Mouse (Mus musculus): ENCODE data around the gene Bbs9. TPM values are rescaled to one million over a fixed set of nuclear protein-coding genes. Genes with fewer than 3 reads are reported as not detected.

The Bbs9 gene
- polyA plus RNA-seq, 1 experiment from 2014 or later, result 15.0 TPM

DNA sequence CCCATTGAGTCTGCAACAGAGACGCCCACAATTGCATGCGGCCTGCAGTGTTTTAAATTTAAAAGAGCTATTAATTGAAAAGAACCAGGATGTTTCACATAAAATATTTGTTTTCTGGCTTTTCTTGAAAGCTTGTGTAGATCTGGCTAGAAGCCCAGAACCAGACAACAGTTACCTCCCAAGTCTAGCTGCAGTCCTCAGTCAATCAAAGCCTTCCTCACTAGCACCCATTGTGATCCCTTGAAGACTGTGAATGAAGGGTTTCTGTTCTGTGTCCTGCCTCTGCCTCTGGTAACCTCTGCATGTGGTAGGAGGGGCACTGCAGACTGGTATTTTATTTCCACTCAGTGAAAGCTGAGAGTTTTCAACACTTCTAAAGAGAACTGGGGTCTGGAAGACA lies 27.5 kb downstream of the Bbs9 start:
- no peaks in the 10 kb centered on the region for H3K9me3 ChIP-seq (replicated peaks)
- 0 out of 2 replicates have a peak, but pooled peaks cover 2% of the 10 kb centered on the region for H3K4me1 ChIP-seq
- H3K27me3 ChIP-seq, result no peaks in the 10 kb centered on the region
- no peak overlapping the region for H3K4me3 ChIP-seq (replicated peaks)
- H3K9ac ChIP-seq, result no peak overlapping the region
- ATAC-seq (ENCODE audit: insufficient number of reproducible peaks, low FRiP score, low TSS enrichment, low read depth), result no peak
- H3K27ac ChIP-seq (replicated peaks), result no peak overlapping the region
- H3K4me2 ChIP-seq (replicated peaks), result no peak overlapping the region
- WGBS, result 50% methylated on average over 2 of the region's 2 CpGs
- H3K36me3 ChIP-seq, result no peaks in the 10 kb centered on the region

DNA sequence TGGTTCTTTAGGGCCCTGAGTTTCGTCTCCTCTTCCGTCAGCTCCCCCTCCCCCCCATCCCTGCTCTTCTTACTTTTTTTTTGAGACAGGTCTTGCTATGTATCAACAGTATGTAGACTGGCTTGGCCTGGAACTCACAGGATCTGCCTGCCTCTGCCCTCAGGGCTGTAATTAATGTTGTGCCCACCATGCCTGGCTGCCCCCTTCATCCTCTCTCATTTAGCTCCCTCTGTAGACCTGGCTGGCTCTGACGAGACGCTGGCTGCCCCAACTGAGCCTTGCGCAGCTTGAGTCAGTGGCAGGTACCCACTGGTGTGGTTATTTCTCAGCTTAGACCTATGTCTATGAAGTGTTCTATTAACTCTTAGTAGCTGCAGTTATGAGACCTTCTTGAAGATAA lies 28.1 kb downstream of the Bbs9 start:
- Histone ChIP-seq H3K9me3 (replicated peaks) (no peaks in the 10 kb centered on the region), H3K27ac (replicated peaks) (no peak overlapping the region)

GRCm38 (mm10) chr9:22505574-22505973 lies 30.1 kb downstream of the Bbs9 start:
- H3K4me2 ChIP-seq (replicated peaks), result no peak overlapping the region
- 0 out of 2 replicates have a peak, but pooled peaks cover 2% of the 10 kb centered on the region for H3K4me1 ChIP-seq
- H3K36me3 ChIP-seq, result no peaks in the 10 kb centered on the region
- H3K27ac ChIP-seq (replicated peaks), result no peak overlapping the region
- no peak for ATAC-seq (ENCODE audit: insufficient number of reproducible peaks, low FRiP score, low TSS enrichment, low read depth)
- H3K4me3 ChIP-seq (replicated peaks), result no peak overlapping the region
- H3K27me3 ChIP-seq, result no peaks in the 10 kb centered on the region
- 55% methylated on average over 2 of the region's 2 CpGs for WGBS
- H3K9ac ChIP-seq, result no peak overlapping the region
- H3K9me3 ChIP-seq (replicated peaks), result no peaks in the 10 kb centered on the region

More for the DNA sequence above, 28.1 kb downstream of the Bbs9 start:
- no peak overlapping the region for H3K4me2 ChIP-seq (replicated peaks)
- H3K4me1 ChIP-seq, result 0 out of 2 replicates have a peak, but pooled peaks cover 2% of the 10 kb centered on the region
- no peak overlapping the region for H3K9ac ChIP-seq
- H3K27me3 ChIP-seq, result no peaks in the 10 kb centered on the region
- no peak overlapping the region for H3K4me3 ChIP-seq (replicated peaks)
- no peaks in the 10 kb centered on the region for H3K36me3 ChIP-seq
- ATAC-seq (ENCODE audit: insufficient number of reproducible peaks, low FRiP score, low TSS enrichment, low read depth), result no peak
- WGBS, result 63% methylated on average over 5 of the region's 5 CpGs

GRCm38 (mm10) chr9:22515076-22515475 lies 39.6 kb downstream of the Bbs9 start:
- Histone ChIP-seq H3K27ac (replicated peaks) (no peak overlapping the region), H3K36me3 (no peaks in the 10 kb centered on the region), H3K27me3 (no peaks in the 10 kb centered on the region), H3K4me3 (replicated peaks) (no peak overlapping the region), H3K4me1 (no peaks in the 10 kb centered on the region), H3K4me2 (replicated peaks) (no peak overlapping the region), H3K9me3 (replicated peaks) (no peaks in the 10 kb centered on the region), H3K9ac (no peak overlapping the region)
- no peak for ATAC-seq (ENCODE audit: insufficient number of reproducible peaks, low FRiP score, low TSS enrichment, low read depth)
- WGBS, result 79% methylated on average over 4 of the region's 4 CpGs

- no peak overlapping the region for H3K4me3 ChIP-seq (replicated peaks)
- H3K4me2 ChIP-seq (replicated peaks), result no peak overlapping the region
- no peaks in the 10 kb centered on the region for H3K9me3 ChIP-seq (replicated peaks)
- 86% methylated on average over 3 of the region's 3 CpGs for WGBS
- ATAC-seq (ENCODE audit: insufficient number of reproducible peaks, low FRiP score, low TSS enrichment, low read depth), result no peak; the same call in 1 of the 2 replicates
- H3K36me3 ChIP-seq, result no peaks in the 10 kb centered on the region
- no peaks in the 10 kb centered on the region for H3K4me1 ChIP-seq
- no peak overlapping the region for H3K9ac ChIP-seq
- no peak overlapping the region for H3K27ac ChIP-seq (replicated peaks)
- no peaks in the 10 kb centered on the region for H3K27me3 ChIP-seq
These were observed 43.0 kb downstream of the Bbs9 start for GRCm38 (mm10) chr9:22518394-22519041.

DNA sequence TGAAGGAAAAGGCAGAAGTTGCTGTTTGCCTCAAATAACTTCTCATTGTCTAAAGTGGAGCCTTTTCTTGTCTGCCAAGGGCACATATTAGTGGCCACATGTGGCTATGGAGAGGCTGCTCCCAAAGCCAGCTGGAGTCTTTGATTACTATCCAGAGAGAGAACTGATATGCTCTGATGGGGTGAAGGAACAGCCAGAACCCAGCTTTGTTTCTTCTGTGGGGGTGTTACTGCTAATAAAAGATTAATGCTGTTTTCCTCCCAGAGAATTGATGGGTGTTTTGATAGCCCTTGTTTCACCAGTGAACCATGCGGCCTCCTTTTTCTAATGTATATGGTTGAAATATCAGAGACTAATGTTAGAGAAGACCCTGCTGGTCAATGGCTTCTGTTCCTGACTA lies 47.9 kb downstream of the Bbs9 start:
- ATAC-seq (ENCODE audit: insufficient number of reproducible peaks, low FRiP score, low TSS enrichment, low read depth), result no peak
- WGBS, result 100% methylated on average over 1 of the region's 1 CpGs
- Histone ChIP-seq H3K27me3 (no peaks in the 10 kb centered on the region), H3K36me3 (no peaks in the 10 kb centered on the region), H3K4me3 (replicated peaks) (no peak overlapping the region), H3K27ac (replicated peaks) (no peak overlapping the region), H3K4me2 (replicated peaks) (no peak overlapping the region), H3K9ac (no peak overlapping the region), H3K9me3 (replicated peaks) (no peaks in the 10 kb centered on the region), H3K4me1 (no peaks in the 10 kb centered on the region)

- H3K4me2 ChIP-seq (replicated peaks), result no peak overlapping the region
- no peak for ATAC-seq (ENCODE audit: insufficient number of reproducible peaks, low FRiP score, low TSS enrichment, low read depth)
- H3K36me3 ChIP-seq, result no peaks in the 10 kb centered on the region
- no peak overlapping the region for H3K27ac ChIP-seq (replicated peaks)
- no peak overlapping the region for H3K9ac ChIP-seq
- 82% methylated on average over 3 of the region's 3 CpGs for WGBS
- no peaks in the 10 kb centered on the region for H3K9me3 ChIP-seq (replicated peaks)
- no peaks in the 10 kb centered on the region for H3K4me1 ChIP-seq
- H3K4me3 ChIP-seq (replicated peaks), result no peak overlapping the region
- H3K27me3 ChIP-seq, result no peaks in the 10 kb centered on the region
These were observed 55.4 kb downstream of the Bbs9 start for GRCm38 (mm10) chr9:22530734-22531489.

- 86% methylated on average over 5 of the region's 5 CpGs for WGBS
- ATAC-seq (ENCODE audit: insufficient number of reproducible peaks, low FRiP score, low TSS enrichment, low read depth), result no peak
- H3K4me1 ChIP-seq, result no peaks in the 10 kb centered on the region
- no peaks in the 10 kb centered on the region for H3K9me3 ChIP-seq (replicated peaks)
- H3K4me2 ChIP-seq (replicated peaks), result no peak overlapping the region
- no peaks in the 10 kb centered on the region for H3K27me3 ChIP-seq
- no peaks in the 10 kb centered on the region for H3K36me3 ChIP-seq
- no peak overlapping the region for H3K4me3 ChIP-seq (replicated peaks)
- no peak overlapping the region for H3K27ac ChIP-seq (replicated peaks)
- no peak overlapping the region for H3K9ac ChIP-seq
These were observed 56.6 kb downstream of the Bbs9 start for GRCm38 (mm10) chr9:22532112-22532511.

- H3K4me2 ChIP-seq (replicated peaks), result no peak overlapping the region
- no peak overlapping the region for H3K4me3 ChIP-seq (replicated peaks)
- H3K9me3 ChIP-seq (replicated peaks), result no peaks in the 10 kb centered on the region
- H3K4me1 ChIP-seq, result no peaks in the 10 kb centered on the region
- no peak for ATAC-seq (ENCODE audit: insufficient number of reproducible peaks, low FRiP score, low TSS enrichment, low read depth)
- H3K36me3 ChIP-seq, result no peaks in the 10 kb centered on the region
- H3K27ac ChIP-seq (replicated peaks), result no peak overlapping the region
- WGBS, result 46% methylated on average over 9 of the region's 9 CpGs
- no peak overlapping the region for H3K9ac ChIP-seq
- H3K27me3 ChIP-seq, result no peaks in the 10 kb centered on the region
These were observed 57.4 kb downstream of the Bbs9 start for GRCm38 (mm10) chr9:22532810-22533447.

GRCm38 (mm10) chr9:22537767-22538373 lies 62.4 kb downstream of the Bbs9 start:
- Histone ChIP-seq H3K9ac (no peak overlapping the region), H3K4me3 (replicated peaks) (no peak overlapping the region), H3K36me3 (no peaks in the 10 kb centered on the region), H3K27me3 (no peaks in the 10 kb centered on the region), H3K4me2 (replicated peaks) (no peak overlapping the region), H3K9me3 (replicated peaks) (no peaks in the 10 kb centered on the region), H3K4me1 (no peaks in the 10 kb centered on the region), H3K27ac (replicated peaks) (no peak overlapping the region)
- no peak for ATAC-seq (ENCODE audit: insufficient number of reproducible peaks, low FRiP score, low TSS enrichment, low read depth)
- WGBS, result 88% methylated on average over 11 of the region's 11 CpGs

GRCm38 (mm10) chr9:22539546-22539945 lies 64.0 kb downstream of the Bbs9 start:
- Histone ChIP-seq H3K36me3 (no peaks in the 10 kb centered on the region), H3K27me3 (no peaks in the 10 kb centered on the region), H3K4me1 (no peaks in the 10 kb centered on the region), H3K27ac (replicated peaks) (no peak overlapping the region), H3K9me3 (replicated peaks) (no peaks in the 10 kb centered on the region), H3K9ac (no peak overlapping the region), H3K4me2 (replicated peaks) (no peak overlapping the region), H3K4me3 (replicated peaks) (no peak overlapping the region)
- 84% methylated on average over 4 of the region's 4 CpGs for WGBS
- no peak for ATAC-seq (ENCODE audit: insufficient number of reproducible peaks, low FRiP score, low TSS enrichment, low read depth)
